10 mouse cellular contexts compared by ENCODE assay signal in genomic region chr9:44073115-44073514, GRCm38 (mm10). TPM values are rescaled to one million over a fixed set of nuclear protein-coding genes. Genes with fewer than 3 reads are reported as not detected.
DNase-seq lines count a peak whose midpoint lies in the region; ATAC-seq lines count a peak whose summit lies in the region.
"Had no signal": no experiment of that assay in that cellular context is flagged by ENCODE, and none has a peak within 500 bp of the region (broad histone marks: within the 10 kb centered on the region; RNA-seq: fewer than 3 reads in every experiment).

No protein-coding gene starts in this region.

- no peak for ATAC-seq in forebrain, embryonic 13.5 days
- no peak for ATAC-seq in midbrain, embryonic 12.5 days (ENCODE audit: low FRiP score, low read depth)
- ATAC-seq in liver, embryonic 11.5 days (replicated peaks; ENCODE audit: low FRiP score): no peak

- 0 out of 2 replicates have a peak overlapping the region, but pooled peaks have one; percentile 17 for H3K9ac ChIP-seq in forebrain, embryonic 13.5 days
- H3K9ac ChIP-seq in midbrain, embryonic 12.5 days (replicated peaks): 0 out of 2 replicates have a peak overlapping the region, but pooled peaks have one; percentile 24
- H3K9ac ChIP-seq in liver, embryonic 11.5 days (ENCODE audit: low read depth, low read length): no peak overlapping the region
- H3K9ac ChIP-seq: embryonic facial prominence, embryonic 15.5 days had no signal

- H3K4me2 ChIP-seq in forebrain, embryonic 13.5 days: peak overlapping the region; percentile 36; the same call in 1 of the 2 replicates
- H3K4me2 ChIP-seq in midbrain, embryonic 12.5 days (replicated peaks): peak overlapping the region; percentile 34
- H3K4me2 ChIP-seq in liver, embryonic 11.5 days: no peak overlapping the region
- H3K4me2 ChIP-seq: embryonic facial prominence, embryonic 15.5 days had no signal

- H3K36me3 ChIP-seq in forebrain, embryonic 13.5 days (ENCODE audit: poor library complexity, severe bottlenecking): no peaks in the 10 kb centered on the region
- H3K36me3 ChIP-seq in midbrain, embryonic 12.5 days: no peaks in the 10 kb centered on the region
- H3K36me3 ChIP-seq in liver, embryonic 11.5 days (ENCODE audit: control insufficient read depth, insufficient read depth, low read length): no peaks in the 10 kb centered on the region
- H3K36me3 ChIP-seq: embryonic facial prominence, embryonic 15.5 days had no signal

- DNase-seq in kidney, adult 18-20 months: peak; percentile 5
- DNase-seq in kidney, postnatal 25 days: no peak
- peak; percentile 73 for DNase-seq in cerebellum, adult 9-10 months
- DNase-seq in thymus, postnatal 14 days: no peak
- DNase-seq in liver, embryonic 11.5 days (ENCODE audit: low spot score): no peak
- no peak for DNase-seq in frontal cortex, adult 2 months (ENCODE audit: extremely low spot score in 1 of 2, low spot score in 1 of 2)

- no peaks in the 10 kb centered on the region for H3K9me3 ChIP-seq in forebrain, embryonic 13.5 days (replicated peaks)
- no peaks in the 10 kb centered on the region for H3K9me3 ChIP-seq in midbrain, embryonic 12.5 days
- no peaks in the 10 kb centered on the region for H3K9me3 ChIP-seq in liver, embryonic 11.5 days (ENCODE audit: control insufficient read depth, low read length)
- H3K9me3 ChIP-seq: embryonic facial prominence, embryonic 15.5 days; G1E had no signal

- no peak overlapping the region for H3K27ac ChIP-seq in forebrain, embryonic 13.5 days
- peak overlapping the region; percentile 46; the same call in 1 of the 2 replicates for H3K27ac ChIP-seq in midbrain, embryonic 12.5 days (replicated peaks)
- no peak overlapping the region for H3K27ac ChIP-seq in liver, embryonic 11.5 days (ENCODE audit: low read depth, low read length)
- H3K27ac ChIP-seq: embryonic facial prominence, embryonic 15.5 days had no signal

- no peak overlapping the region for H3K4me3 ChIP-seq in forebrain, embryonic 13.5 days
- H3K4me3 ChIP-seq in midbrain, embryonic 12.5 days: no peak overlapping the region
- H3K4me3 ChIP-seq in liver, embryonic 11.5 days (ENCODE audit: low read depth, low read length): no peak overlapping the region
- H3K4me3 ChIP-seq: embryonic facial prominence, embryonic 15.5 days had no signal

- H3K4me1 ChIP-seq in forebrain, embryonic 13.5 days: peaks cover 35% of the 10 kb centered on the region
- peaks cover 38% of the 10 kb centered on the region for H3K4me1 ChIP-seq in midbrain, embryonic 12.5 days
- H3K4me1 ChIP-seq in liver, embryonic 11.5 days (replicated peaks; ENCODE audit: control insufficient read depth, insufficient read depth, low read length): peaks cover 7% of the 10 kb centered on the region

- 0 out of 2 replicates have a peak, but pooled peaks cover 5% of the 10 kb centered on the region for H3K27me3 ChIP-seq in forebrain, embryonic 13.5 days
- peaks cover 31% of the 10 kb centered on the region for H3K27me3 ChIP-seq in midbrain, embryonic 12.5 days
- peaks cover 11% of the 10 kb centered on the region; the same call in 1 of the 2 replicates for H3K27me3 ChIP-seq in liver, embryonic 11.5 days (replicated peaks; ENCODE audit: control insufficient read depth, insufficient read depth, low read length)
- H3K27me3 ChIP-seq: embryonic facial prominence, embryonic 15.5 days had no signal

- WGBS in forebrain, embryonic 13.5 days: 34% methylated on average over 5 of the region's 5 CpGs
- 55% methylated on average over 5 of the region's 5 CpGs for WGBS in midbrain, embryonic 12.5 days
- WGBS in liver, embryonic 11.5 days: 70% methylated on average over 5 of the region's 5 CpGs

RNA-seq across cellular contexts. Expression of gene Usp2, which starts 6.3 kb away (rescaled TPM):
- polyA plus RNA-seq in forebrain, embryonic 13.5 days (2015; fragmentation: Nextera tagmentation; extraction: Ambion mirVana): 7.1 and 8.6 TPM in 2 replicates
- polyA plus RNA-seq in midbrain, embryonic 12.5 days (2016; fragmentation: Nextera tagmentation; extraction: Ambion mirVana): 6.4 and 12.5 TPM in 2 replicates
- polyA plus RNA-seq in liver, embryonic 11.5 days (2014; fragmentation: Nextera tagmentation; extraction: Ambion mirVana): 4.4 and 7.7 TPM in 2 replicates
- 40.2 and 44.9 TPM in 2 replicates for polyA plus RNA-seq in frontal cortex, adult 2 months (2012; rRNA removed)

RNA-seq across cellular contexts. Expression of gene Mfrp, which starts 28.4 kb away (rescaled TPM):
- 0.06 and 0.23 TPM in 2 replicates for polyA plus RNA-seq in forebrain, embryonic 13.5 days (2015; fragmentation: Nextera tagmentation; extraction: Ambion mirVana)
- polyA plus RNA-seq in midbrain, embryonic 12.5 days (2016; fragmentation: Nextera tagmentation; extraction: Ambion mirVana): 0.10 TPM in 1 of 2 replicates, not detected in the other
- 0.14 TPM in 1 of 2 replicates, not detected in the other for polyA plus RNA-seq in liver, embryonic 11.5 days (2014; fragmentation: Nextera tagmentation; extraction: Ambion mirVana)
- 0.14 and 0.21 TPM in 2 replicates for polyA plus RNA-seq in frontal cortex, adult 2 months (2012; rRNA removed)
- polyA plus RNA-seq: G1E had no signal

RNA-seq across cellular contexts. Expression of gene Thy1, which starts 29.9 kb away (rescaled TPM):
- 0.31 and 0.98 TPM in 2 replicates for polyA plus RNA-seq in forebrain, embryonic 13.5 days (2015; fragmentation: Nextera tagmentation; extraction: Ambion mirVana)
- not detected in 2 replicates for polyA plus RNA-seq in midbrain, embryonic 12.5 days (2016; fragmentation: Nextera tagmentation; extraction: Ambion mirVana)
- polyA plus RNA-seq in liver, embryonic 11.5 days (2014; fragmentation: Nextera tagmentation; extraction: Ambion mirVana): 0.18 TPM in 1 of 2 replicates, not detected in the other
- 752 and 876 TPM in 2 replicates for polyA plus RNA-seq in frontal cortex, adult 2 months (2012; rRNA removed)
- polyA plus RNA-seq: G1E had no signal

RNA-seq across cellular contexts. Expression of gene C1qtnf5, which starts 33.9 kb away (rescaled TPM):
- polyA plus RNA-seq in forebrain, embryonic 13.5 days (2015; fragmentation: Nextera tagmentation; extraction: Ambion mirVana): 1.0 and 1.2 TPM in 2 replicates
- polyA plus RNA-seq in midbrain, embryonic 12.5 days (2016; fragmentation: Nextera tagmentation; extraction: Ambion mirVana): 1.3 TPM in 2 replicates
- polyA plus RNA-seq in liver, embryonic 11.5 days (2014; fragmentation: Nextera tagmentation; extraction: Ambion mirVana): 0.13 and 0.26 TPM in 2 replicates
- 31.7 and 39.5 TPM in 2 replicates for polyA plus RNA-seq in frontal cortex, adult 2 months (2012; rRNA removed)

RNA-seq across cellular contexts. Expression of gene Gm49380, which starts 40.2 kb away (rescaled TPM):
- polyA plus RNA-seq in forebrain, embryonic 13.5 days (2015; fragmentation: Nextera tagmentation; extraction: Ambion mirVana): 0.19 TPM in 1 of 2 replicates, not detected in the other
- polyA plus RNA-seq in midbrain, embryonic 12.5 days (2016; fragmentation: Nextera tagmentation; extraction: Ambion mirVana): 0.24 and 0.43 TPM in 2 replicates
- polyA plus RNA-seq in liver, embryonic 11.5 days (2014; fragmentation: Nextera tagmentation; extraction: Ambion mirVana): not detected in 2 replicates
- 0.16 and 0.21 TPM in 2 replicates for polyA plus RNA-seq in frontal cortex, adult 2 months (2012; rRNA removed)
- polyA plus RNA-seq: G1E had no signal

Comparison
In these comparisons a context has a peak if more than half of its experiments do, and no peak if none do; other contexts are left out.
1. DNase-seq: peak in kidney, adult 18-20 months (single experiment) and cerebellum, adult 9-10 months (single experiment); none in kidney, postnatal 25 days (0 of 2), thymus, postnatal 14 days (single experiment), liver, embryonic 11.5 days (single experiment) and frontal cortex, adult 2 months (0 of 2).
2. RNA of gene Thy1, which starts 29.9 kb away (polyA plus RNA-seq): 752 to 876 TPM in frontal cortex, adult 2 months; 0.31 to 0.98 TPM in forebrain, embryonic 13.5 days, 0.18 TPM in liver, embryonic 11.5 days and not detected in midbrain, embryonic 12.5 days; every median in the first group is over 100 times any median in the second.